Mouse (Mus musculus): Measurements from ENCODE around the gene Hist1h2bn. TPM values are rescaled to one million over a fixed set of nuclear protein-coding genes. Genes with fewer than 3 reads are reported as not detected.
"Not testable (repeated sequence)": the region's sequence is repeated elsewhere in the genome, so short reads cannot be mapped to it uniquely, and the experiment has no call there.

Gene Hist1h2bn
- polyA plus RNA-seq, 1 experiment: 2.3 TPM

DNA sequence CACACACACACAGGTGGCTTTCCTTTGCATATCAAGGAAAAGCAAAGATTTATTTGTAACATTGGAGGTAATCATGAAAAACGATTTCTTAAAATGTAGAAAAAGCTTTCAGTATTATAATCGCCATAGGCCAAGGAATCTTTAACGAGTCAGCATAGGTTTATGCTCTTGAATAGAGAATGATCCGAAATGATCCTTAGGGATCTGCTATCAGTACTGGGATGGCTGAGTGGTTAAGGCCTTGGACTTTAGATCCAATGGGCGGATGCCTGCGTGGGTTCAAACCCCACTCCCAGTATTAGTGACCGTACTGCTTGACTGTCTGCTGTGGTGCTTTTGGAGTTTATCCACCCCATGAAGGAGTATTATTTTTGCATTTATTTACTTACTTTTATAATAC, 41.7 kb downstream of the Hist1h2bn start:
- no peak overlapping the region for H3K4me3 ChIP-seq (ENCODE audit: control insufficient read depth, low read depth, low read length)
- no peaks in the 10 kb centered on the region for H3K27me3 ChIP-seq (ENCODE audit: control insufficient read depth, insufficient read depth, low read length)
- H3K4me1 ChIP-seq (ENCODE audit: control insufficient read depth, insufficient read depth, low read length): peaks cover 2% of the 10 kb centered on the region; the same call in 1 of the 2 replicates
- H3K36me3 ChIP-seq (ENCODE audit: control insufficient read depth, insufficient read depth, low read length): no peaks in the 10 kb centered on the region
- no peak overlapping the region for H3K27ac ChIP-seq (ENCODE audit: control insufficient read depth, insufficient read depth, low read depth, low read length)
- TF ChIP-seq POLR2A (IDR thresholded peaks at IDR 0.05; ENCODE audit: control insufficient read depth, low read depth, low read length) (no peak), CTCF (IDR thresholded peaks at IDR 0.05; ENCODE audit: control insufficient read depth, insufficient read depth, insufficient replicate concordance, low read depth, low read length) (no peak)

DNA sequence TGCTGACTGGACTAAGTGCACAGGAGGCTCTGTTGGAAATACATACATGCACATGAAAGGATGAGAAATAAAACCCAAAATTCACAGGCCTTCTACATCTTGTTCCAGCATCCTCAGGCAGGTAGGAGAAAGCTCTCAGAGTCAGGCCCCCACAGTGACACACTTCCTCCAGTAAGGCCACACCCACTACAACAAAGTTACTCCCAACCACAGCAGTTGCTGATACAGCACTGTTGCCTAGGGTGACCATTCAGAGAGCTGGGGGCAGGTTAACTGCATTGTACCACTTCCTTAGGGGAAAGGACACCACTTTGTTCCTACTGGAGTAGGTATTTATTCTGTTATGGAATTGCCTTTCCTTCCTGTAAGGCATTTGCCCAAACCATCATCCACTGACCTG, 43.2 kb downstream of the Hist1h2bn start:
- H3K27ac ChIP-seq (ENCODE audit: control insufficient read depth, insufficient read depth, low read depth, low read length); H3K4me3 ChIP-seq (ENCODE audit: control insufficient read depth, low read depth, low read length); H3K27me3 ChIP-seq (ENCODE audit: control insufficient read depth, insufficient read depth, low read length); H3K4me1 ChIP-seq (ENCODE audit: control insufficient read depth, insufficient read depth, low read length); H3K36me3 ChIP-seq (ENCODE audit: control insufficient read depth, insufficient read depth, low read length): not testable (repeated sequence)

DNA sequence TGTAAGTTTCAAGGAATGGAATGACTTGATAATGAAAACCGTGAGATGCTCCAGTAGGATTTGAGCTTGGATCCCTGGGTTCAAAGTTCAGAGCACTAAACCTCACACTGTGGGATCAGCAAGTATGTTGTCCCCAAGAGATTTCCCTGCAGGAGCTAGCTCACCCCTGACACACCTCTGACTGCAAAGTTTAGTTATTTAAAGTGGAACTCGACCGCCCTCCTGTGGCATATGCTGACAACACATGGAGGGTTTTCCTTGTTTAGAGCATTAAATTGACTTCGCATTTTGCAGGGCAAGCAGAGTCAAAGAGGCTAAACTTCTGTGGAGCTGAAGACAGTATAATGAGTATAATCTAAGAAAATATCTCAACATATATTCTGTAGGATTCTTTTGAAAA, 49.1 kb downstream of the Hist1h2bn start:
- not testable (repeated sequence) for H3K4me1 ChIP-seq (ENCODE audit: control insufficient read depth, insufficient read depth, low read length); H3K36me3 ChIP-seq (ENCODE audit: control insufficient read depth, insufficient read depth, low read length); H3K27me3 ChIP-seq (ENCODE audit: control insufficient read depth, insufficient read depth, low read length); H3K27ac ChIP-seq (ENCODE audit: control insufficient read depth, insufficient read depth, low read depth, low read length); H3K4me3 ChIP-seq (ENCODE audit: control insufficient read depth, low read depth, low read length)

Other genes with a start within 250 kb of the Hist1h2bn start
- 1.3 and 1.7 TPM in 2 replicates for gene Zkscan8, start 223.0 kb upstream of the Hist1h2bn start, polyA plus RNA-seq (2012; rRNA removed)
- gene Olfr1366, start 211.3 kb upstream of the Hist1h2bn start, polyA plus RNA-seq (2012; rRNA removed): not detected in 2 replicates
- not detected in 2 replicates for gene Olfr1535, start 194.2 kb upstream of the Hist1h2bn start, polyA plus RNA-seq (2012; rRNA removed)
- not detected in 2 replicates for gene Olfr1364, start 172.4 kb upstream of the Hist1h2bn start, polyA plus RNA-seq (2012; rRNA removed)
- not detected in 2 replicates for gene Olfr1362, start 140.1 kb upstream of the Hist1h2bn start, polyA plus RNA-seq (2012; rRNA removed)
- gene Olfr11, start 111.6 kb upstream of the Hist1h2bn start, polyA plus RNA-seq (2012; rRNA removed): 0.04 TPM in 1 of 2 replicates, not detected in the other
- gene Olfr1361, start 90.7 kb upstream of the Hist1h2bn start, polyA plus RNA-seq (2012; rRNA removed): 0.19 TPM in 1 of 2 replicates, not detected in the other
- gene Olfr1360, start 76.7 kb upstream of the Hist1h2bn start, polyA plus RNA-seq (2012; rRNA removed): 0.07 TPM in 1 of 2 replicates, not detected in the other
- 0.35 and 0.38 TPM in 2 replicates for gene Olfr1359, start 56.0 kb upstream of the Hist1h2bn start, polyA plus RNA-seq (2012; rRNA removed)
- 3.2 and 3.6 TPM in 2 replicates for gene Hist1h2bl, start 38.0 kb upstream of the Hist1h2bn start, polyA plus RNA-seq (2012; rRNA removed)
- gene Hist1h2ai, start 37.7 kb upstream of the Hist1h2bn start, polyA plus RNA-seq (2012; rRNA removed): 2.0 and 6.1 TPM in 2 replicates
- gene Hist1h3h, start 36.5 kb upstream of the Hist1h2bn start, polyA plus RNA-seq (2012; rRNA removed): 14.7 and 20.5 TPM in 2 replicates
- 6.1 and 6.2 TPM in 2 replicates for gene Hist1h2bm, start 32.1 kb upstream of the Hist1h2bn start, polyA plus RNA-seq (2012; rRNA removed)
- 6.1 and 7.6 TPM in 2 replicates for gene Hist1h4j, start 19.1 kb upstream of the Hist1h2bn start, polyA plus RNA-seq (2012; rRNA removed)
- gene Hist1h4k, start 3.6 kb upstream of the Hist1h2bn start, polyA plus RNA-seq (2012; rRNA removed): 37.3 and 40.8 TPM in 2 replicates
- 2.4 and 3.9 TPM in 2 replicates for gene Hist1h2ak, start 296 bp upstream of the Hist1h2bn start, polyA plus RNA-seq (2012; rRNA removed)
- gene Hist1h1b, start 26.5 kb downstream of the Hist1h2bn start, polyA plus RNA-seq (2012; rRNA removed): 0.36 TPM in 1 of 2 replicates, not detected in the other
- 5.8 and 7.4 TPM in 2 replicates for gene Hist1h3i, start 29.2 kb downstream of the Hist1h2bn start, polyA plus RNA-seq (2012; rRNA removed)
- gene Hist1h2an, start 33.1 kb downstream of the Hist1h2bn start, polyA plus RNA-seq (2012; rRNA removed): 1.8 and 2.1 TPM in 2 replicates
- 155 and 156 TPM in 2 replicates for gene Hist1h2bp, start 33.3 kb downstream of the Hist1h2bn start, polyA plus RNA-seq (2012; rRNA removed)
- 28.8 and 32.6 TPM in 2 replicates for gene Hist1h2bq, start 56.1 kb downstream of the Hist1h2bn start, polyA plus RNA-seq (2012; rRNA removed)
- not detected in 2 replicates for gene Hist1h2ao, start 56.3 kb downstream of the Hist1h2bn start, polyA plus RNA-seq (2012; rRNA removed)
- not detected in 2 replicates for gene Hist1h4m, start 57.6 kb downstream of the Hist1h2bn start, polyA plus RNA-seq (2012; rRNA removed)
- gene Hist1h4n, start 78.1 kb downstream of the Hist1h2bn start, polyA plus RNA-seq (2012; rRNA removed): 32.2 and 38.8 TPM in 2 replicates
- gene Hist1h2ap, start 79.4 kb downstream of the Hist1h2bn start, polyA plus RNA-seq (2012; rRNA removed): 7.4 and 12.0 TPM in 2 replicates
- 26.8 and 30.6 TPM in 2 replicates for gene Hist1h2br, start 79.6 kb downstream of the Hist1h2bn start, polyA plus RNA-seq (2012; rRNA removed)
- 2.7 and 2.8 TPM in 2 replicates for gene Zfp184, start 191.0 kb downstream of the Hist1h2bn start, polyA plus RNA-seq (2012; rRNA removed)
- gene Pom121l2, start 227.1 kb downstream of the Hist1h2bn start, polyA plus RNA-seq (2012; rRNA removed): 128 and 157 TPM in 2 replicates

All from testis, adult 2 months (tissue).